Mouse (Mus musculus) intestine, embryonic 14.5 days (tissue): ENCODE data around the gene Stim2. TPM values are rescaled to one million over a fixed set of nuclear protein-coding genes. Genes with fewer than 3 reads are reported as not detected.

Experiments
- ATAC-seq: fragments of 200-750 bp; cut with Nextera tagmentation; replicated peaks from 2 replicates; pipeline ENCODE4 v1.8.0; 2017; ENCODE audit warnings: low read depth, moderate number of reproducible peaks, moderate TSS enrichment, moderate library complexity; ENCODE audit not compliant: low FRiP score, low TSS enrichment
- DNase-seq: peaks from one replicate; pipeline ENCODE4 v3.0.0-alpha.2; 2018; ENCODE audit warnings: low spot score
- H3K27ac ChIP-seq: fragments of 300-500 bp; sonication (generic); 2 replicates; pipeline ENCODE4 v1.5.1; 2014; ENCODE audit warnings: low read depth, mild to moderate bottlenecking, control low read depth
- H3K27me3 ChIP-seq: fragments of 300-500 bp; sonication (generic); replicated peaks from 2 replicates; pipeline ENCODE4 v1.6.1; 2014; ENCODE audit warnings: low read length, control low read depth; ENCODE audit not compliant: control insufficient read depth, insufficient read depth
- H3K36me3 ChIP-seq: fragments of 300-500 bp; sonication (generic); 2 replicates; pipeline ENCODE4 v1.6.1; 2014; ENCODE audit warnings: low read length, control low read depth; ENCODE audit not compliant: control insufficient read depth, insufficient read depth
- H3K4me1 ChIP-seq: fragments of 300-500 bp; sonication (generic); replicated peaks from 2 replicates; pipeline ENCODE4 v1.6.1; 2014; ENCODE audit warnings: low read length, control low read depth, mixed read lengths; ENCODE audit not compliant: control insufficient read depth, insufficient read depth
- H3K4me2 ChIP-seq: fragments of 300-500 bp; sonication (generic); 2 replicates; pipeline ENCODE4 v1.6.1; 2014; ENCODE audit warnings: low read length
- H3K4me3 ChIP-seq: fragments of 300-500 bp; sonication (generic); 2 replicates; pipeline ENCODE4 v1.5.1; 2014; ENCODE audit warnings: low read depth, low read length, control low read depth, mixed read lengths
- H3K9ac ChIP-seq: fragments of 300-500 bp; sonication (generic); 2 replicates; pipeline ENCODE4 v1.6.1; 2014; ENCODE audit warnings: mild to moderate bottlenecking, low read length
- H3K9me3 ChIP-seq: fragments of 300-500 bp; sonication (generic); 2 replicates; pipeline ENCODE4 v1.6.1; 2016; ENCODE audit warnings: low read length, control low read depth; ENCODE audit not compliant: control insufficient read depth
- WGBS: fragments of 180-500 bp; shearing (Covaris S2); extraction: QIAGEN DNeasy Blood & Tissue Kit; methylation state at CpG from one replicate; pipeline ENCODE4 v1.1.7; 2014; 5-methylcytosine and 5-hydroxymethylcytosine counted together
- polyA plus RNA-seq: library from polyadenylated mRNA; unstranded; fragments of >200 nt; fragmentation: Nextera tagmentation; extraction: Ambion mirVana; gene quantifications from 2 replicates; pipeline ENCODE4 v1.2.1, GENCODE M21; 2014

Stim2 gene
- polyA plus RNA-seq, 1 experiment from 2014 or later: 19.9 TPM

DNA sequence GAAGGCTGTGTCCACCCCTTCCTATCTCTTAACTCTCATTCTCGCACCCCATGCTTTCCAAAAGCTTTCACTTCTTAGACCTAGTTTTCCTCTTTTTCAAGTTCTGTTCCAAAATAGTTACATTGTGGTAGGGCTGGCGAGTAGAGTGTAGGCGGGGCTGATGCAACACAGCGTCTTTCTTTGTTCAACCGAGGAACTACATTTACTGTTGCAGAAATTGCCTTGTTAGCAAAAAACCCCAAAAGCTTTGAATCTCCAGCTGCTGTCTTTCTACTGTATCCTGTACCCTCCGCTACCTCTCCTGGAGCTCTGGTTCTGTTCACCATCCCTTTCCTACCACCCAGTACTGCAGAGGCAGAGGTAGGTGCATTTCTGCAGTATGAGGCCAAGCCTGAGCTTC is 99.9 kb downstream of the Stim2 start:
- Histone ChIP-seq H3K9ac (no peak overlapping the region), H3K27me3 (no peaks in the 10 kb centered on the region), H3K27ac (no peak overlapping the region), H3K4me3 (no peak overlapping the region), H3K4me1 (peaks cover 5% of the 10 kb centered on the region; the same call in 1 of the 2 replicates), H3K9me3 (no peaks in the 10 kb centered on the region), H3K4me2 (no peak overlapping the region), H3K36me3 (no peaks in the 10 kb centered on the region)
- no peak for DNase-seq
- no peak for ATAC-seq
- 77% methylated on average over 6 of the region's 6 CpGs for WGBS

DNA sequence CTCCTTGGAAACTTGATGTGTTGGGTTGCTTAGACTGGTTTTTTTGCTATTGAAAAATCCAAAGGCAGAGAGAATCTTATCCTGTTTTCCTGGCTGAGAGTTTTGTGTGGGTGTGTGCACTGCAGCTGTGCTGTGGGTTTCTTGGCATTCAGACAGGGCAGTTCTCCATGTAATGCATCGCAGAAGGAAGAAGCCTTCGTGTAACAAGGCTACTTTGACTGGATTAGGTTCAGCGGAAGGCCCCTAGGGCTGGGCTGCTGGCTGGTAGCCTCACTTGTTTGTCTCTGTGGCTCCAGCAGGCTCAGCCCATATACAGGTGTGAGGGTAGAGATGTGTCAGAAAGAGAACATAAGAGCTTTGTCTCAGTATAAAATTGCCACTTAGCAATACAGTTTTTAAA is 102.6 kb downstream of the Stim2 start:
- Histone ChIP-seq H3K4me1 (peaks cover 5% of the 10 kb centered on the region; the same call in 1 of the 2 replicates), H3K36me3 (peaks cover 8% of the 10 kb centered on the region; the same call in 1 of the 2 replicates), H3K9ac (no peak overlapping the region), H3K4me2 (no peak overlapping the region), H3K27me3 (no peaks in the 10 kb centered on the region), H3K9me3 (no peaks in the 10 kb centered on the region), H3K4me3 (no peak overlapping the region), H3K27ac (no peak overlapping the region)
- WGBS: 52% methylated on average over 3 of the region's 3 CpGs
- ATAC-seq (no peak), DNase-seq (no peak)

DNA sequence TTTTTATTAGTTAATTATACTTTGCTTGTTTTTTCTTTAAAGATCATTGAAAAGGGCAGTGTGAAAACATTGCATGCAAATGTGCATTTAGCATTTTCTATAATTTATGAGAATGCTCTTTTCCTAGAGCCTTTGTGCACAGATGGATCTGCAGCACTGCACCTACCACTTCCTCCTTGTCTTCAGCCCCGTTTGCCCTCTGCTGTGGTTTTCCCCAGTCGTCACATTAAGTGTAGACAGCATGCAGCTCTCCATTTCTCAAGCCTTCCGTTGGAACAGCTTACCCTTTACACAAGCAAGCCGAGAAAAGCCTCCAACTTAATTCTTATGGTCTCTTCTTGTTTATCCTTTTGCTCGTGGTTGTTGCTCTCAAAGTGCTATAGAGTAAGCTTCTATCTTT is 103.0 kb downstream of the Stim2 start:
- WGBS: 51% methylated on average over 5 of the region's 5 CpGs
- H3K9me3 ChIP-seq: no peaks in the 10 kb centered on the region
- DNase-seq: no peak

DNA sequence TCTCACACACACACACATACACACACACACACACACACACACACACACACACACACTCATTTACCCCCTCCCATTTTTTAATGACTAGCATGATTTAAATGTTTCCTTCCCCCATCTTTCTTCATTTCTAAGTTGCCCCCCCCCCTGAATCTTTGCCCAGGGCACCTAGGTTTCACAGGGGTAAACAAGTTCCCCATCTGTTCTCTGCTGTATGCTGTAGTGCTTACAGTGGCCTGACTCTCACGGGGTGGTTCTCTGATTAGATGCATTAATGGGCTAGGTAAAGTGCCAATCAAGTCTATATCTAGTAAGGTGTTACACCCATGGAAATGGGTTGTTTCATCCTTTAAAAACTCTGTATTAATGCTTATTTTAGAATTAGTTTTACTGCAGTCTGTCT is 103.7 kb downstream of the Stim2 start:
- Histone ChIP-seq H3K36me3 (peaks cover 8% of the 10 kb centered on the region; the same call in 1 of the 2 replicates), H3K4me3 (no peak overlapping the region), H3K27me3 (no peaks in the 10 kb centered on the region), H3K4me1 (0 out of 2 replicates have a peak, but pooled peaks cover 5% of the 10 kb centered on the region), H3K4me2 (no peak overlapping the region), H3K9me3 (no peaks in the 10 kb centered on the region), H3K27ac (no peak overlapping the region), H3K9ac (no peak overlapping the region)
- ATAC-seq (no peak), DNase-seq (no peak)
- 75% methylated on average over 1 of the region's 1 CpGs for WGBS

More for the DNA sequence above, 103.0 kb downstream of the Stim2 start:
- Histone ChIP-seq H3K27me3 (no peaks in the 10 kb centered on the region), H3K9ac (no peak overlapping the region), H3K27ac (no peak overlapping the region), H3K4me3 (no peak overlapping the region), H3K4me1 (peaks cover 5% of the 10 kb centered on the region; the same call in 1 of the 2 replicates), H3K36me3 (peaks cover 8% of the 10 kb centered on the region; the same call in 1 of the 2 replicates), H3K4me2 (no peak overlapping the region)
- ATAC-seq: no peak

- peaks cover 18% of the 10 kb centered on the region; the same call in 1 of the 2 replicates for H3K36me3 ChIP-seq
- no peak overlapping the region for H3K4me3 ChIP-seq
- no peak overlapping the region for H3K9ac ChIP-seq
- DNase-seq: no peak
- no peak overlapping the region for H3K4me2 ChIP-seq
- WGBS: 93% methylated on average over 4 of the region's 4 CpGs
- H3K9me3 ChIP-seq: no peaks in the 10 kb centered on the region
- H3K27ac ChIP-seq: no peak overlapping the region
- H3K4me1 ChIP-seq: no peaks in the 10 kb centered on the region
- no peaks in the 10 kb centered on the region for H3K27me3 ChIP-seq
- no peak for ATAC-seq
These were observed 108.4 kb downstream of the Stim2 start for GRCm38 (mm10) chr5:54106669-54107068.

GRCm38 (mm10) chr5:54107069-54107468 is 108.8 kb downstream of the Stim2 start:
- 44% methylated on average over 6 of the region's 6 CpGs for WGBS
- H3K4me2 ChIP-seq: no peak overlapping the region
- H3K36me3 ChIP-seq: peaks cover 18% of the 10 kb centered on the region; the same call in 1 of the 2 replicates
- no peak overlapping the region for H3K4me3 ChIP-seq
- H3K9ac ChIP-seq: no peak overlapping the region
- H3K9me3 ChIP-seq: no peaks in the 10 kb centered on the region
- no peaks in the 10 kb centered on the region for H3K27me3 ChIP-seq
- DNase-seq (no peak), ATAC-seq (no peak)
- H3K27ac ChIP-seq: no peak overlapping the region
- no peaks in the 10 kb centered on the region for H3K4me1 ChIP-seq

GRCm38 (mm10) chr5:54109096-54109495 is 110.8 kb downstream of the Stim2 start:
- 91% methylated on average over 5 of the region's 5 CpGs for WGBS
- H3K27ac ChIP-seq: no peak overlapping the region
- H3K9me3 ChIP-seq: no peaks in the 10 kb centered on the region
- H3K36me3 ChIP-seq: peaks cover 18% of the 10 kb centered on the region; the same call in 1 of the 2 replicates
- no peak overlapping the region for H3K9ac ChIP-seq
- H3K4me2 ChIP-seq: no peak overlapping the region
- no peak for DNase-seq
- no peak for ATAC-seq
- no peaks in the 10 kb centered on the region for H3K27me3 ChIP-seq
- no peak overlapping the region for H3K4me3 ChIP-seq
- H3K4me1 ChIP-seq: no peaks in the 10 kb centered on the region

DNA sequence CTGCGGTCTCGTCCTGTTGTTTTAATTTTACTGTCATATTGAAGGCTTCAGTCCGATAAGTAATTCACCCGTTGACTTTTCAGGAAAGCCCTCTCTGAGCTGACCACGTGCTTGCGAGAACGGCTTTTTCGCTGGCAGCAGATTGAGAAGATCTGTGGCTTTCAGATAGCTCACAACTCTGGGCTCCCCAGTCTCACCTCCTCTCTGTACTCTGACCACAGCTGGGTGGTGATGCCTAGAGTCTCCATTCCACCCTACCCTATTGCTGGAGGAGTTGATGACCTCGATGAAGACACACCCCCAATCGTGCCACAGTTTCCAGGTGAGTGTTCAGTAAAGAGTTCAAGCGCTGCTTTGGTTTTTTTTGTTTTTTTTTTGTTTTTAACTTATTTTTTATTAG is 112.5 kb downstream of the Stim2 start:
- H3K4me1 ChIP-seq: no peaks in the 10 kb centered on the region
- no peaks in the 10 kb centered on the region for H3K27me3 ChIP-seq
- no peak overlapping the region for H3K9ac ChIP-seq
- H3K36me3 ChIP-seq: peaks cover 11% of the 10 kb centered on the region
- 89% methylated on average over 11 of the region's 11 CpGs for WGBS
- no peaks in the 10 kb centered on the region for H3K9me3 ChIP-seq
- H3K27ac ChIP-seq: no peak overlapping the region
- H3K4me3 ChIP-seq: no peak overlapping the region
- no peak overlapping the region for H3K4me2 ChIP-seq
- ATAC-seq (no peak), DNase-seq (no peak)

DNA sequence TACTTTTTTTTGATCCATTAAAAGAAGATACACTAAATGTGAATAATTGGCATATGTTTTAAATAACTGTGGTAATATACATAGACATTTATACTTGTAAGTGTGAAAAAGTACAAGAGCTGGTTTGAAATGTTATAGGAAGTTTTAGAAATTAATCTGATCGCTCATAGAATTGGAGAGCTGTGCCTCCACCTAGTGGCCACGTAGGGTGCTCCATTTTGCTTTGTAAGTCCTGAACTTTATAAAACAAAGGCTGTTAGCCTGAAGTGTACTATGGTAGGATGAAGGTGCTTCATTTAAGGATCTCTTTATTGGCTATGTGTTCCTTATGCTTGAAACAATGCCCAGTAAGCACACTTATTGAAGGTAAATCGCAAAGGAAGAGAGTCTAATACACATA is 115.0 kb downstream of the Stim2 start:
- H3K4me1 ChIP-seq: no peaks in the 10 kb centered on the region
- H3K9me3 ChIP-seq: no peaks in the 10 kb centered on the region
- H3K4me2 ChIP-seq: no peak overlapping the region
- H3K27me3 ChIP-seq: no peaks in the 10 kb centered on the region
- peak; percentile 68 for DNase-seq
- no peak overlapping the region for H3K4me3 ChIP-seq
- no peak overlapping the region for H3K9ac ChIP-seq
- WGBS: 32% methylated on average over 3 of the region's 3 CpGs
- H3K36me3 ChIP-seq: peaks cover 18% of the 10 kb centered on the region
- H3K27ac ChIP-seq: no peak overlapping the region
- ATAC-seq: no peak
